Mouse (Mus musculus): ENCODE results near the gene Ksr2.
"Not testable (repeated sequence)": the region's sequence is repeated elsewhere in the genome, so short reads cannot be mapped to it uniquely, and the experiment has no call there.

The Ksr2 gene

DNA sequence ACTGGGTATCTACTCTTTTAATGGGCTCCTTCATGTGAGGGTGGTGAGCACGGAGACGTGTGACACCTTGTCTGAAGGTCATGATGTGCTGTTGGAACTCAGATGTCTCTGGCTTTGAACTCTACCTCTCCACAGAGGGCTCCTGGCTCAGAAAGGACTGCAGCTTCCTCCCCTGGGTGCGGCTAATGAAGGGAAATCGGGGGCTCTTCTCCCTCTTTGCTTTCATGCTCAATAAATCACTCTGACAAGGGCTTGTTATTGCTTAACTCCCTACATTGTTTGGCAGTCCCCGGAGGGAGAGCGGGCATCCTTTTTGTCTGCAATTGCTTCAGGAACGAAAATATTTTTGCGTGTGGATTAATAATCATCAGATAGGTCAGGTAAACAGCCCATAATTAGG is 127.9 kb downstream of the Ksr2 start:
- DNase-seq: no peak

DNA sequence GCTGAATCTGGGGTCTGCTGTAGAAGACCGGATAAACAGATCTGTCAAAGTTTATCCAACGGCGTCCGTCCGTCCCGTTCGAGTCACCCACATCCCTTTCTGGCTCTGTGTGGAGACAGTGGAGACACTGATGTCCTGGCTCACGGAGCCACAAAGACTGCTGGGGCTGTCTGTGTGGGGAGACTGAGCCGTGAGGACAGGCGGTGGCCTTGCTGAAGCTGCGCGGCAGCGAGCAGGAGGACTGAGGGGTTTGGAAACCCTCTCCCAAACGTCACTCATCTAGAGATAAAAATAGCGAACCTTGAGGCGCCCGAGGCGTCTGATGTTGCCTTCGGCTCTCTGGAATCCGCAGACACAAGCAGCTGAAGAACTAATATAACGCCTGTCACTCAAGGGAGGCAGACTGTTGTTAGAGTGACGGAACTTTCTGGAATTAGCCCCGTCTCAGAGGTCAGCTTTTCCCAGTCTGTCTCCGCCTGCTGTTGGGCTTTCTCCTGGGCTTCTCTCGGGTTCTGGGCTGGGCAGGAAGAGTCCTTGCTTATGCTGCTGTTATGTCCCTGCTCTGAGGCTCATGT is 133.0 kb downstream of the Ksr2 start:
- DNase-seq: no peak

DNA sequence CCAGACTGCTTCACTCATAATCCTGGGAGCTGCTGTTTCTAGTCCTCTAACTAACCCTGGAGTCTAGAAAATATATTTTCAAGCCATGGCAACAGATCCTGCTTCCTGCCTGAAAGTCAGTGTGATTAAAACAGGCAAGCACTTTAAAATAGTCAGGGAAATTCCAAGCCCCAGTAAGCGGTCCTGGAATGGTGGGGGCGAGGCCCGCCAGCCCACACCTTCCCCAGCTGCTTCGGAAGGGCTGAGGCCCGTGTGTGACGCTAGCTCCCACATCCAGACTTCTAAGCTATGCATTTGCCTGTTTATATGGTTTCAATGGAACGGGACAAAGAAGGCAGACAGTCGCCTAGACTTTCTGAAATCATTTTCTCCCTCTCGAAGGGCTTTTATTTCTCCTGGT is 137.2 kb downstream of the Ksr2 start:
- no peak for DNase-seq

DNA sequence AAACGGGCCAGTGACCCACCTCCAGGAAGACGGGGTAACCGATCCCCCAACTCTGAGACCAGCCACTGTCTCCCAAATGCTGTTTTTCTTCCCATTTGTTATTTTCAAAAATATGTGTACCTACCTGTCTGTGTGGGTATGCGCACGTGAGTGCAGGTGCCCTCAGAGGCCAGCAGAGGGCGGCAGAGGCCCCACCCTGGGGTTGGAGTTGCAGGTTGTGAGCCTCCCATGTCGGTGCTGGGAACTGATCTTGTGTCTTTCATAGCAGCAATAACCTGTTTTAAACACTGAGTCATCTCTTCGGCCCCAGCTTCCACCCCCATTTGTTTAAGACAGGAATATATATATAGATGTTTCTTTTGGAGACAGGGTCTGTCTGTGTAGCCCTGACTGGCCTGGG is 138.3 kb downstream of the Ksr2 start:
- no peak for DNase-seq

DNA sequence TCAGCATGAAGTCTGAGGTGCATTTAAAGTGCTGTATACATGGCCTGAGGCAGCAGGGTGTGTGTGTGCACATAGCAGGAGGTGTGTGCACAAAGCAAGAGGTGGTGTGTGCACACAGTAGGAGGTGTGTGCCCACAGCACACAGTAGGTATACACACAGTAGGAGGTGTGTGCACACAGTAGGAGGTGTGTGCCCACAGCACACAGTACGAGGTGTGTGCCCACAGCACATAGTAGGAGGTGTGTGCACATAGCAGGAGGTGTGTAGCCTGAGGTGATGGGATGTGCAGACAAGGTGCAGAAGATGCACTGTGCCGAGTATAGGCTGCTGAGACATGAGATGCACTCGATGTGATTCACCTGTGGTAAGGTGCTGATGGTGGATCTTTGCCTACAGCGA is 140.7 kb downstream of the Ksr2 start:
- no peak for DNase-seq

DNA sequence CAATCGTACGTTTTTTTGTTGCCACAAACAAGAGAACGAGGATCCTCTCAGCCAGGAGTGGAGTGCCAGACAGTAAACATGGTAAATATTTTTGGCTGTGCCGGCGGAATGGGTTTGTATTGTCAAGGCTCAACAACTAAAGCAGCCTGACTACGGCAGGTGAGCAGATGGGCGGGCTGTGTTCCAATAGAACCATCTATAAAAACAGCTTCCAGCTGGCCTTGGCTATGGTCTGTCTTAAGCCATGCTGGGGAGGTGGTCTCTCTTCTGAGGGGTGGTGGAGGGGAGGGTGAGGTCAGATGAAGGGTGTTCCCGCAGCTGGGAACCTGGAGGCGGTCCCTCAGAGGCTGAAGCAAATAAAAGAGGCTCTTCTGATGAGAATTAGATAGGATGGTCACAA is 142.8 kb downstream of the Ksr2 start:
- no peak for DNase-seq

DNA sequence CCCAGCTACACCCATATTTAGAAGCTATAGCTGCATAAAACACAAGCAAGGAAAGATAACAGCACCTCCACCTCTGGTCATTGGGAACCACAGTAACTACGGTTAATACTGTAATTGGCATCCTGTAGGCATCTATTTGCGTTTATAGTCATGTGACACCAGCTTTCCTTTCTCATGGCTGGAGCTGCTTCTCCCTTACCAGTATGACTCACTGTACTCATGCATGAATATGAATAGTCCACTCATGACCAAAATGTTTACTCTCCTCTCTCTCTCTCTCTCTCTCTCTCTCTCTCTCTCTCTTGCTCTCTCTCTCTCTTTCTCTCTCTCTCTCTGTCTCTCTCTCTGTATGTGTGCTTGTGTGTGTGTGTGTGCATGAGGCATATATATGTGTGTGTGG is 147.3 kb downstream of the Ksr2 start:
- DNase-seq: no peak

DNA sequence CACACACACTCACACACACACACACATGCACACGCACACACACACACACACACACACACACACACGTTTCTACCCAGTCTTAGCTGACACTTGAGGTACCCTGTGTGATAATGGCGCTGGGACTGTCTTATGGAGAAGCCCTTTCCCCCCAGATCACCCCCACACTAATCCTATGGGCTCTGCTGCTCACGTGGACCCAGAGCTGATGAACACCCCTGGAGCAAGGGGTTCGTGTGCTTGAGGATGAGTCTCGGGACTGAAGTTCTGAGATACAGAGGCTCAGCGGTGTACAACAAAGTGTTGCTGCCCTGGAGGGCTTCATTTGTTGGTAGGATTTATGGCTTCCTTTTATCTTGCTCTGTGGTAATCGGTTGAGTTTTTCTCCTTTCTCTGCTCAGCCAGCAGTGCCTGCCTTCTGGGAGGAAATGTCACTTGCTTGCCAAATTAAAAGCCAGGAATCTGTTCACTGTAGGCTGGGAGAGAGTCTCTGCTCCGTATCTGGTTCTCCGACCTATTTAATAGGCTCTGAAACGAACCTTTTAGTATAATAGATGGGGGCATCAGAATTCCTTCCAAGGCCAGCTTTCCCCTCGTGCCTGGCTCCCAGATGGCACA is 152.4 kb downstream of the Ksr2 start:
- DNase-seq: no peak

DNA sequence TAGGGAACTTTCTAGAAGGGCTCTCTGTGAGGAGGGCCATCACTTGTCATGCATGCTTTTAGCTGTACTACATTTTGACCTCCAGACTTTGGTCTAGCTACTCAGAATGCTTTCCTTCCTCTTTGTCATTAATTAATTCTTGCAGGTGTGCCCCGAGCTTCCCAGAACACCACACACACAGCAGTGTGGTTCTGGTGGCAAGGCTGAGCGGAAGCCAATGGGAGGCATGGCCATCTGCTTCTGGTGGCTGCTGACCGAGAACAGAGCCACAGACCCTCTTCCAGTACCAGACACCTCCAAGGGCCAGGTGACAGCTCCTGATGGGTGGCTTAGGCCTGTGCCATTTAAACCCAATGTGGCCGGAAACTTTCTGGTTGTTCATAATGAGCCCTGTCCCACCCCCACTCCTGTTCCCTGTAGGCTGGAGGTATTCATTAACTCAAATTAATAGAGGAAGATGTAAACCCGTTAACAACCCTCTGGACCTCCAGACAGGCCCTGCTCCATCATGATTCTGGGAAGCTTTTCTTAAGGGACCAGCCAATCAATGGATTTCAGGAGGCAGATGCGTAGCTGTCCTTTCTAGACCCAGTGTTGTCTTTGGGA is 155.5 kb downstream of the Ksr2 start:
- DNase-seq: no peak

DNA sequence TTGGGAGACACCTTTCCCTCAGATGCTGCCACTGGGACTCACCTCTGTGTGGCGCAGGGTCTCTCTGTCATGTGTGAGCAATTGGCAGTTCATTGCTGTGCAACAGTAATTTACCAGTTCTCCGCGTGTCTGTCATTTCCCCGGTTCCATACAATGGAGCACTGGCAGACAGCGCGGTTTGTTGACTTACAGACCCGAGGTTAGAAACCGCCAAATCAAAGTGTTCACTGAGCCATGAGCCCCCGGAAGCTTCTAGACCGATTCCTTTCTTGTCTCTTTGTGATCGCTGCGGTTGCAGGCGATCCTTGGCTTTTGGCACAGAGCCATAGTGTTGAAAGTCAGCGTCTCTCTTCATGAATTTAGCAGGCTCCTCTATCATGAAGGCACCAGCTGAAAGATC is 158.6 kb downstream of the Ksr2 start:
- no peak for DNase-seq

DNA sequence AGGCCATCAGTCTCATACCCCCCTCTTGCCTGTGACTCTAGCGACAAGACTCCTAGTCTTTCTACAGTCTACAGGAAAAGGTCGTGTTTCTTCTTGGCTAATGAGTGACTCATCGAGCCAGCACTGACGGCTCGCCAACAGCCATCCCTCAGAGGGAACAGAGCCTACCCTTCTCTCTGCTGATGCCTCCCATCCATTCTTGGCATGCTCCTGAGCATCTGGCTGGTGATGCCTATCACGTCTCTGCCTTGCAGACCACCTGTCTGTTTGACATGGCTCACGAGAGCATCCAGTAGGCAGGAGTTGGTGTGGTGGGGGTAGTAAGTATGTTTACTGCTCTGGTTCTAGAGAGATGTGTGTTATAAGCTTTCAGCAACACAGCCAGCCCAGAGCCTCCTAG is 161.1 kb downstream of the Ksr2 start:
- no peak for DNase-seq

DNA sequence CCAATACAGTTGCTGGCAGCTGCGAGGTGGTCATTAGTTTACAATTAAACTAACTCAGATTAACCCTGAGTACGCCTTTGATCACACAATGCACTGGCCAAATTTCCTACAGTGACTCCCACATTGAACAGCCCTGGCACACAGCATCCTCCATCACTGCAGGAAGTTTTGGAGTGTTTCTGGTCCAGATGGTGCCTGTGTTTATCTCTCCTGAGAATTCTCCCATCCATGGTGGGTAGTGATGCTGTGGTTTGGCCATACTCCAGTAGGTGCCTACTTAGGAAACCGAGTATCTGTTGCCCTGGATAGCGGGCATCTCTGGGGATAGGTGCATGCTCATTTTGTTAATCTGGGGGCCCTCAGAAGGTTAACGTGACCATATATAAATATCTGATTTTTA is 163.8 kb downstream of the Ksr2 start:
- DNase-seq: no peak

DNA sequence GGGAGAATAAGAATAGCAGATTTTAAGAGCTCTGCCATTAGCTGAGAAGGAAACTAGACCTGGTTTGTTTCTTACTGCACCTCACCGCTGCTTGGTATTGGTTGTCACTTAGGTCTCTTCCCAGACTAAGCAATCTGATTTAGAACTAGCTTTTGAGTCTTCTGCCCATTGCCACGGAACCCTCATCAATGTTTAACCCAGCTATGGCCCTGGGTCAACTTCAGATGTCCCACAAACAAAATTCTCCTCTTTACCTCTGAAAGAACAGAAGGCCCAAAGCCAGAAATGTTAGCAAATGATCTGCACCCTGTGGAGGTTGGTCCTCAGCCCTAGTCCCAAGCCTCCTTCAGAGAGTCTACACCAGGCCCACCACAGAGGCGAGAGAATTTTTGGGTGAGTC is 167.9 kb downstream of the Ksr2 start:
- no peak for DNase-seq

DNA sequence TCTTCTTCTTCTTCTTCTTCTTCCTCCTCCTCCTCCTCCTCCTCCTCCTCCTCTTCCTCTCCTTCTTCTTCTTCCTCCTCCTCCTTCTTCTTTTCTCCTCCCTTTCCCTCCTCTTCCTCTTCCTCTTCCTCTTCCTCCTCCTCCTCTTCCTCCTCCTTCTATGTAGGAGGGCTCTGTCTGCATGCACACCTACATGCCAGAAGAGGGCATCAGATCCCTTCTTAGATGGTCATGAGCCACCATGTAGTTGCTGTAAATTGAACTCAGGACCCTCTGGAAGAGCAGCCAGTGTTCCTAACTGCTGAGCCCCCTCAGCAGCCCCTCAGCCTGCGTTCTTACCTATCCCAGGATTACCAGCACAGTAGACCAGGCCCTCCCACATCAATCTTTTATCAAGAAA is 170.6 kb downstream of the Ksr2 start:
- no peak for DNase-seq

DNA sequence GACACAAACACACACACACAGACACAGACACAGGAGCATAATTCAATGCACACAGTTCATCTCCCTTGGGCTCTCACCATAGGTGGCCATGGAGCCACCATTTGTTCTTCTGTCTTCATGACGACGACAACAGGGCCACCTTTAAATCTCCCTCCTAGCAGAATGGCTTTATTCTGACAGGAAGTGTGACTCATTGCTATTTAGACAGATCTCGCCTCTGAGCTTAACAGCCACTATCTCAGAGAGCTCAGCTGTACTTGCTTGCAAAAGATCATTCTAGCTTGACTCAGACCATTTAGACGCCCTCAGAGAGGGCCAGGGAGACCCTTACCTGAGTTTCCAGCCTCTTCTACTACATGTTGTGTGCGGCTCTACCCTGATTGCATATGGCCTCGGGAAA is 175.5 kb downstream of the Ksr2 start:
- no peak for DNase-seq

DNA sequence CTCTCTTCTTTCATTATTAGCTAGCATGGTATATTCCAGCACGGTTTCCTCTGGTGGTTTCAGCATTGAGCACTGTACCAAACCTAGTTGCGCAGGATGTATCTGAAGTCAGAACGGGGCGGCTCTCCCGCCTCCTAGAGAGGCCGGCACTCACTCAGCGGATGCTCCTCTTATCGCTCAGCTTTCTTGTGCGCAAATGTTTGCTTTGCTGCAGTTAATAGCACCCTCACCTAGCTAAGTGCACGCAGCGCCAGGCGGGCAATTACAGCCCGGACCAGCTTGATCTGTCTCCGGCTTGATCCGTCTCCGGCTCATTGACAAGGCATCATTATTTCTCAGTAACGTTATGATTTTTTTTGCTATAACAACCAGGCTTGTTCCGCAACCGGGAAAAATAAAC is 179.5 kb downstream of the Ksr2 start:
- DNase-seq: no peak

DNA sequence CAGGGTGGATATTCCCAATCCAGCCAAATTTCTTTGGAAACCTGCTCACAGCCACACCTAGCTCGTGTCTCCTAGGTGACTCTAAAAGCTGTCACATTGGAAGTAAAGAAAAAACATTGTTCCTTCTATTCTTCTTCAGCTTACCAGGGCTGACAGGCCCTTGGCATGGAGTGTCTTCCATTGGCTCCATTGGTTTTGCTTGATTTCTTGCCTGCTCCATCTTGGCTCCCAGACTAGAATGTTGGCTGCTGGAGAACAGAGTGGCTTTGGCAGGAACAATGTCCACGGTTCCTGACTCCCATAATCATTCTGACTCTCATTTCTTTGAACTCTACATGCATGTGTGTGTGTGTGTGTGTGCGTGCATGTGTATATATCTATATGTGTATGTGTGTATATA is 183.0 kb downstream of the Ksr2 start:
- DNase-seq: no peak

DNA sequence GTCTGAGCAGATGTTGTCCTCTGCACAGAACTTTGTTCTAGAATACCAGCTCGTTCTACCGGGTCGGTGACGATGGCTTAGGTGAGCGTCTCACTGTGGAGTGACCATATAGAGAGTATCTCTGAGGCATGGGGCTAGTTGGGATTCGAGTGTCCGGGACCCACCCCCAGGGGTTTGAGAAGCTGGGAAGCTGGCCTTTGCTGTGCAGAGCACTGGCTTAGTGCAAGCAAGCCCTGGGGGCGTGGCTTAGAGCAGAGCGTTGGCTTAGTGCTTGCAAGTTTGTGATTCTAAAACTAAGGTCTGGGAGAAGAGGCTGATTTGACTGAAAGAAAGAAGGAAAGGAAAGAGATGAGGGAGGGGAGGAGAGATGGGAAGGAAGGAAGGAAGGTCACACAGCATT is 188.2 kb downstream of the Ksr2 start:
- DNase-seq: no peak

DNA sequence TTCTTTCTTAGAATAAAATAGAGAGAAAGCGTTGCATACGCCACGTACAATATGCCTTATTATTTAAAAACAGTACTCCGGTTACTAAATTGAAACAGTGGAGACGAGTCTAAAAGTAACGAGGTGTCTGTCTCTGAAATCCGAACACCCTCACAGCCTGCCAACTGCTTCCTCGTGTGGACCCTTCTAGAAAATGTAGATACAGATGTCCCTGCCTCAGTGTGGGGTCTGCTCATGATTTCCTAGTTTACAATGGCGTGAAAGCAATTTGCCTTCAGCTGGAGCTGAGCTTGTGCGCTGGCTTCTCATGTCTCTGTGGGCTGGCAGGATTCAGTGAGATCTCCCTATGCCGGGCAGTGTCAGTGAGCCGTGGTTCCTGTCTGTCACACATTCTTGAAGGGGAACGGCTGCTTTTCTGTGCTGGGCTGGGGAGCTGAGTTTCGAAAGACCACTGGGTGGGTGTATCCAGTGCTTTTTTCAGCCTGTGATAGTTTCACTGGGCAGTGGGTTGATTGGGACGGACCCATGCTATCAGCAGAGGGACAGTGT is 194.0 kb downstream of the Ksr2 start:
- DNase-seq: no peak

DNA sequence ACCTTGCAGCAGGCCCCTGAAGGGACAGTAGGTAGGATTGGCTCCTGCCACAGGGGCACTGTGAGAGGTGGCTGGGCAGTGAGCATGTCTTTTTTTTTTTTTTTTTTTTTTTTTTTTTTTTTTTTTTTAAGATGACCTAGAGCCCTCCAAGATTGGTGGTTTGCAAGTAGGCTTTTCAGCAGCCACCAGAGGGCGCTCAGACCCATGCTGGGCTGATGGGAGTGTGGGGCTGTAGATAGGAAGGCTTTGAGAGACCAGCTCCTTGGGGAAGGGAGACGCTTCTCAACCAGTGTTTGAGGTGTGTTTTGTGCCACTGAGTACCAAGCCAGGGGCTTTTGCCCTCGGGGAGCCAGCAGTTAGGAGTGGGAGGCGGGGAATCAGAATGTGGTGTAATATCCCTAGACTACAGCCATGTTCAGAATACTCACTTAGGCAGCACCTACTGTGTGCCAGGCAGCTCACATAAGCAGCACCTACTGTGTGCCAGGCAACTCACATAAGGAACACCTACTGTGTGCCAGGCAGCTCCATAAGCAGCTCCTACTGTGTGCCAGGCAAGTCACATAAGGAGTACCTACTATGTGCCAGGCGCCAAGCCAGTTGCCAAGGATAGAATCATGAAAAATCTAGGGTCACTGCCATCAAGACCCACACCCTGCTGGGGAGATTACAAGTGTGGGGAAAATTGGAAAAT is 200.7 kb downstream of the Ksr2 start:
- DNase-seq: peak; percentile 45

DNA sequence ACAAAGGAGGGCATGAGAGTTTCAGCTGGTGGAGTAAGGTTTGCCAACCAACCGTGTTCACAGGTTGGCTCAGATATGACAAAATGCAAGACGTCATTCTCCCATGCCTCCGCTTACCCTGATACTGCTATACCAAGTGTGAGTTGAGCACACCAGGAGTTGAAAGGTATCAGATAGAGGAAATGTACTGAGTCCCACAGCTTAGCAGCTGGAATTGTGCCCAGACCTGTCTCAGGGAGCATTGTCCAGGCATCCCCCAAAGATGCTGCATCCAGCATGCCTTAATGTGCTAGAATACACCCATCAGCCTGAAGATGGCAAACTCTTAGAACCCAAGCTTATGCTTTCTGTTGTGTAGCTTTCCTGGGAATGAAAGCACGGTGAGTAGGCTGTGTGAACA is 206.5 kb downstream of the Ksr2 start:
- DNase-seq: no peak

DNA sequence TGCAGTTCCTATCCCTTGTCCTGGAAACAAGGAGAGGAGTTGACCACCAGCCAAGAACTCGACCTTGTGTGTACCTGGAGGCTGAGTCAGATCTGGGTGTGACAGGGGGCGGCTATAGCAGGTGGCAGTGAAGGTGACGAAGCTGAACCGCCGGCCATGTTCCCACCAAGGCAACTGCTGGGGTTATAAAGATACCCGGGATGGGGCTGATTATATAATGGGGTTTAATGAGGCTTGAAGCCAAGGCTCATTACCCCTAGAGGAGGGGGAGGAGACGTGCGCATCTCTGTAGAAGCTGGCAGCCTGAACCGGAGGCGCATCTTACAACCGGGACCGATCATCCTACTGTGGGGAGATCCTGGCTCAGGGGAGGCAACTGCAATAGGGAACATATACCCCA is 208.4 kb downstream of the Ksr2 start:
- DNase-seq: no peak

DNA sequence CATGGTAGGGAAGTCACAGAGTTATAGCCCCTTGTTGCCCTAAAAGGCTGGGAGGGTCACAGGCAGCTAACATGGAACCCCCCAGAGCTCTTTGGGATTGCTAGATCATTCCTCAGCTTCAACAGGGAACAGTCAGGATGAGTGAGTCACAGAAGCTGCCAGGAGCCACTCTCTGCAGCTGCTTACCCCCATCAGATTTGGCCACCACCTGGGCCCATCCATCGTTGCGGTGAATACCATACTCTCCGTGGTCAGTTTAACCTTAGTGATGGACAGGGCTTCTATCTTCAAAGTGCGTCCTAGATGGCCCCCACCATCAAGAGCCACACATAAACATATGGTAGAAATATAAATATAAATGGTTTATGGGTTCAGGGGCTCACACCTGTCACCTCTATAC is 209.4 kb downstream of the Ksr2 start:
- DNase-seq: not testable (repeated sequence)

DNA sequence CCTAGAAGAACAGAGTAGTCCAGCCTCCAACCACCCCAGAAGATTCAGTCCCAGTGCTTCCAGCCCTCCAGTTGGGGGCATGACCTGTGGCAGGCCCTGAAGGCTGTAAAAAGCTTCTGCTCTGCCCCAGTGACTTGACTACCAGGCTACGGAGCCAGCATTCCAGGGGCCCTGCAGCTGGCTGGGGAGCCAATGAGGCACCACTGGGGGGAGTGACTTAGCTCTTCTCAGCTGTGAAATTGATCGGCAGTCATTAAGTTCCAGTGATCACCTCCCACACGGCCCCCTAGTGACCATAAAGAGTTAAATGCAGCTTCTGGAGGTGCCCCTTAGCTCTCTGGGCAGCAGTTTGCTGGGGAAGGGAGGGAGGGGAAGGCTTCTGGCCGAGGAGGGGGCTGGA is 213.1 kb downstream of the Ksr2 start:
- DNase-seq: no peak

Data from thymus, postnatal 14 days (tissue).